Mouse (Mus musculus) lung, embryonic 16.5 days (tissue): ENCODE measurements around the gene Sfmbt1. TPM values are rescaled to one million over a fixed set of nuclear protein-coding genes. Genes with fewer than 3 reads are reported as not detected.
A peak's percentile ranks its signal among the peaks of the same experiment; 100 is the strongest.

ENCODE experiments used
- ATAC-seq: fragments of 200-750 bp; cut with Nextera tagmentation; 2 replicates; pipeline ENCODE4 v1.8.0; 2017; ENCODE audit warnings: low read depth, mild to moderate bottlenecking, moderate library complexity
- H3K27ac ChIP-seq: fragments of 300-500 bp; sonication (generic); 2 replicates; pipeline ENCODE4 v1.5.1; 2014; ENCODE audit warnings: mild to moderate bottlenecking, control low read depth, low read length
- H3K27me3 ChIP-seq: fragments of 300-500 bp; sonication (generic); 2 replicates; pipeline ENCODE4 v1.6.1; 2014; ENCODE audit warnings: low read depth, low read length, mixed read lengths; ENCODE audit not compliant: control insufficient read depth, insufficient read depth
- H3K36me3 ChIP-seq: fragments of 300-500 bp; sonication (generic); 2 replicates; pipeline ENCODE4 v1.6.1; 2014; ENCODE audit warnings: low read length; ENCODE audit not compliant: control insufficient read depth, insufficient read depth
- H3K4me1 ChIP-seq: fragments of 300-500 bp; sonication (generic); replicated peaks from 2 replicates; pipeline ENCODE4 v1.6.1; 2014; ENCODE audit warnings: low read length, mixed read lengths; ENCODE audit not compliant: control insufficient read depth, insufficient read depth
- H3K4me2 ChIP-seq: fragments of 300-500 bp; sonication (generic); 2 replicates; pipeline ENCODE4 v1.6.1; 2014; ENCODE audit warnings: low read depth, low read length, control low read depth
- H3K4me3 ChIP-seq: fragments of 300-500 bp; sonication (generic); 2 replicates; pipeline ENCODE4 v1.5.1; 2014; ENCODE audit warnings: mild to moderate bottlenecking, low read length, control low read depth
- H3K9ac ChIP-seq: fragments of 300-500 bp; sonication (generic); 2 replicates; pipeline ENCODE4 v1.6.1; 2014; ENCODE audit warnings: low read length, control low read depth
- H3K9me3 ChIP-seq: fragments of 300-500 bp; sonication (generic); 2 replicates; pipeline ENCODE4 v1.6.1; 2016; ENCODE audit warnings: low read length; ENCODE audit not compliant: control insufficient read depth
- WGBS: fragments of 180-500 bp; shearing (Covaris S2); extraction: QIAGEN DNeasy Blood & Tissue Kit; methylation state at CpG from one replicate; pipeline ENCODE4 v1.1.7; 2014; 5-methylcytosine and 5-hydroxymethylcytosine counted together
- polyA plus RNA-seq: library from polyadenylated mRNA; unstranded; fragments of >200 nt; fragmentation: Nextera tagmentation; extraction: Ambion mirVana; gene quantifications from 2 replicates; pipeline ENCODE4 v1.2.1, GENCODE M21; 2015

The Sfmbt1 gene
- polyA plus RNA-seq, 1 experiment from 2014 or later, result 10.6 TPM

DNA sequence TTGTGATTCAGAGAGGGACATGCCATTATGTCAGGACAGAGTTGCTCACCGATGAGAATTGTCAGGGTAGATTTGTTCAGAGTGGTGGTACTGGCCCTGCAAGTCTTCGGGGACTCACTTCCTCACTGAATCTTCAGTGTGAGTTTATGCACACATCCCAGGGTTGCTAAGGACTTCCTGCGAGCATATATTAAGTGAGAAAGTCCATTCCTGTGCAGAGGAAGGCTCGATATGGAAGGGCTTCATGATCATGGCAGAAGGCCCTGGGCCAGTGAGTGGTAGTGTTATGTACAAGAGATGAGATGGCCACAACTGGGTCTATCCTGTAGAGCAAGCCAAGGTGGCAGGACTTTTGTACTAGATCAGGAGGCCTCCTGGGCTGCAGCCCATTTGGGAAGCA is 112.8 kb downstream of the Sfmbt1 start:
- H3K9me3 ChIP-seq, result no peaks in the 10 kb centered on the region
- H3K4me1 ChIP-seq, result peaks cover 64% of the 10 kb centered on the region
- WGBS, result 47% methylated on average over 4 of the region's 4 CpGs
- no peak overlapping the region for H3K9ac ChIP-seq
- peak overlapping the region; percentile 33; the same call in 1 of the 2 replicates for H3K27ac ChIP-seq
- no peaks in the 10 kb centered on the region for H3K27me3 ChIP-seq
- H3K4me3 ChIP-seq, result no peak overlapping the region; the same call in none of the 2 replicates
- H3K4me2 ChIP-seq, result peak overlapping the region; percentile 57
- ATAC-seq, result no peak
- no peaks in the 10 kb centered on the region for H3K36me3 ChIP-seq

DNA sequence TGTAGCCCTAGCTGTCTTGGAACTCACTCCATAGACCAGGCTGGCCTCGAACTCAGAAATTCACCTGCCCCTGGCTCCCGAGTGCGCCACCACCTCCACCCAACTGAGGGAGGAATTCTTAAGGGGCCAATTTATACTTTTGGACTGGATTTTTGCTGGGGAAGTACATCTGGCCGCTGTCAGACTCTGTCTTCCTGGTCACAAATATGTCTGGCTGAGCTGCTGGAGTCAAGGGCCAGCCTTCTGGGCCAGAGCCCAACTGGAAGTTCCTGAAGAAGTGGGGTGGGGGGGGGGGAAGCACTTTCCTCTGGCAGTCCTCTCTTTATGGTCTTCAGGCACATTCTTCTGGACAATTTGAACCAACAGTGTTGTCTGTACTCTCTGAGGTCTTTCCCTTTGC is 113.4 kb downstream of the Sfmbt1 start:
- H3K27me3 ChIP-seq, result no peaks in the 10 kb centered on the region
- ATAC-seq, result peak; percentile 34; the same call in 1 of the 2 replicates
- no peaks in the 10 kb centered on the region for H3K9me3 ChIP-seq
- no peak overlapping the region for H3K4me3 ChIP-seq
- WGBS, result 37% methylated on average over 4 of the region's 4 CpGs
- H3K4me1 ChIP-seq, result peaks cover 64% of the 10 kb centered on the region
- H3K9ac ChIP-seq, result no peak overlapping the region
- H3K4me2 ChIP-seq, result peak overlapping the region; percentile 57
- H3K27ac ChIP-seq, result peak overlapping the region; percentile 92
- H3K36me3 ChIP-seq, result no peaks in the 10 kb centered on the region

DNA sequence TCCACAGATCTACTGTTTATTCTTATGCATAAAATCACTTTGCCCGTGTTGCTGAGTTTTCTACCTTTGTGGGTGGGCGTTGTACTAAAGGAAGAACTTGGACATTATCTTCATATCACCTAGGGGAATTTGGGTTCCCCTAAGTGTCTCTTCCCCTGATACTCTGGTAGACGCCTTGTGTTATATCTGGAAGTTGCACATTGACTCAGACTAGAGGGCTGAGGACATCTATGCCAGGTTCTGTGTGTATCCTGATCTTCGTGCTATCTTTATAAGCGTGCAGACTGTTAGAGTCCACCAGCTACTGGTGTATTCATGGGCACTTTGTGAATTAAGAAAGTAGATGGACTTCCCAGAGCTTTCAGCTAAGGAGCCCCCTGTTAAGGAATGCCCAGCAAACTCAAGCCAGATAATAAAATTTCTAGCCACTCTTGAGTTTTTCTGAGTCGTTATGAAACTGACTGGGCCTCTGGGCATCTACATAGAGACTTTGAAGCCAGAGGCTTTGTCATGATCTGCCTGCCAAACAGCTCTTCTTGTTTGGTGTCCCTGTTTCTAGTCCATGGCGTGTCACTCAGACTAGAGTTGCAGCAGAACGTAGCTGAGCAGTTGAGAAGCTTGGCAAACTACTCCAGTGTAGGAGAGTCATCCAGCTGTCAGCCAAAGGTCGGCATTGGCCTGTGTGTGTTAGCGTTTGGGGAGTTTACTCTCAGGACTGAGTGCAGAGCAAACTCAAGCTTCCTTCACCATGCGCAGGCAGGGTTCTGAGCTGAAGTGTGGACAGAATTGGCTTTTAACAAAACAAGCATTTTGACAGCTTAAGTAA is 114.2 kb downstream of the Sfmbt1 start:
- Histone ChIP-seq H3K27ac (peak overlapping the region; percentile 92), H3K4me1 (peaks cover 60% of the 10 kb centered on the region), H3K9me3 (no peaks in the 10 kb centered on the region), H3K9ac (0 out of 2 replicates have a peak overlapping the region, but pooled peaks have one; percentile 12), H3K27me3 (no peaks in the 10 kb centered on the region), H3K4me3 (peak overlapping the region; percentile 24; the same call in 1 of the 2 replicates), H3K36me3 (no peaks in the 10 kb centered on the region), H3K4me2 (peak overlapping the region; percentile 51)
- peak; percentile 82 for ATAC-seq
- WGBS, result 39% methylated on average over 11 of the region's 11 CpGs

DNA sequence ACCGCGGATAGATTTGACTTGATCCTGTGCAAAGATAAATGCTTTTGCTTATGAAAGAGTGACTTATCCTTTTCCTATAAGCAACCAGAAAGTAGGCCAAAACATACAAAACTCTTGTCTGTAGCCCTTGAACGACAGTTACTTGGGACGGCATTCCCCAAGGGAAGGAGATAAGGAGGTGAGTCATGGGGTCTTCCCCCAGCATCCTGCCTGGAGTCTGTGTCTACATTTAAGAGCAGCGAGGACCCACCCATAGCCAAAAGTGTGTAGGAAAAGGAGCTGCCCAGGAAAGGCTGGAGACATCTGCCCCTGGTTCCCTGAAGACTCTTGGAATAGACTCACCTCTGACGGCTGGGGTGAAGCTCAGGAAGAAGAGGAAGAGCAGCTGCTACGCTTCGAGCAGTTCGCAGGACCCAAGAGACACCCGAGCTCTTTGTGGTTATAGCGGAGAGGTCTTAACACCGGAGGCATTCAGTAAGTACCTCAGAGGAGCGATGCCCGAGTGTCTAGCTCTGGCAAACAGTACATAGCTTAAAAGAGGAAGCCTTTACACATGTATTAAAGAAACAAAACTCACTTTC is 122.9 kb downstream of the Sfmbt1 start:
- WGBS, result 81% methylated on average over 14 of the region's 14 CpGs
- ATAC-seq, result no peak

DNA sequence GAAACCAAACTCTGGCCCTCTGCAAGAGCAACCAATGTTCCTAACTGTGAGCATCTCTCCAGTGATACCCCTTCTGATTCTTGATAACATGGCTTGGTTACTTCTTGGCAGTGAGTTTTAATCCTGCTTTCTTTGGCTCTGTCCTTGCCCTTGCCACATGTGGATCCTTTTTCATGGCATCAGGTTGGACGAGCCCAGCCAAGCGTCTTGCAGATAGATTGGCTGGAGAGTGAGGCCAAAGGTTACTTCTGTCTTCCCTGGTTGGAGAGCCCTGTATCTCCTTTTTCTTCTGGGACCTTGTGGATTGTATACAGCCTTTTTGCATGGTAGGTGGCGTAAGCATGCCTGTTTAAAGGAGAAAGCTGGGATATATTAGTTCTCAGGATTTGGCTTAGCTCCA is 129.1 kb downstream of the Sfmbt1 start:
- Histone ChIP-seq H3K4me3 (no peak overlapping the region), H3K9ac (no peak overlapping the region), H3K36me3 (0 out of 2 replicates have a peak, but pooled peaks cover 3% of the 10 kb centered on the region), H3K9me3 (no peaks in the 10 kb centered on the region), H3K27ac (no peak overlapping the region), H3K4me1 (no peaks in the 10 kb centered on the region), H3K27me3 (no peaks in the 10 kb centered on the region), H3K4me2 (no peak overlapping the region)
- 82% methylated on average over 3 of the region's 3 CpGs for WGBS
- ATAC-seq, result no peak

More for the DNA sequence above, 122.9 kb downstream of the Sfmbt1 start:
- H3K36me3 ChIP-seq, result no peaks in the 10 kb centered on the region; the same call in 1 of the 2 replicates
- no peak overlapping the region for H3K4me3 ChIP-seq
- no peaks in the 10 kb centered on the region for H3K4me1 ChIP-seq
- no peaks in the 10 kb centered on the region for H3K9me3 ChIP-seq
- no peak overlapping the region for H3K4me2 ChIP-seq
- no peaks in the 10 kb centered on the region for H3K27me3 ChIP-seq
- H3K9ac ChIP-seq, result no peak overlapping the region
- H3K27ac ChIP-seq, result no peak overlapping the region

DNA sequence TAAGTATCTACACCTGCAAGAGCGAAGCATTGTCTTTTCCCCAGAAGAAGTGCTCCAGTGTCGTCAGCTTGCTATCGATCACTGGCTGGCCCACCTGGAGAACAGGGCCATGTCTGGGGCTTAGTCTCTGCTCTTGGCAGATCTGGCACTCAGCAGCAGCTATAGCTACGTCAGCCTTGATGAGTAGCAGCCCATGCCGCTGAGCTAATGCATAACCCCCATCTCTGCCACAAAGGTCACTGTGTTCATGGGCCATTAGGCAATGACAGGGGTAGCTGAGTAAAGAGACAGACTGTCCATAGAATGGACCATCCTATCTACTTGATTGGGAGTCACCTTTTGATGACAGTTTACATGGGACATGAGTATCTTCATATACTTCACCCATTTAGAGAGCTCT is 135.9 kb downstream of the Sfmbt1 start:
- Histone ChIP-seq H3K36me3 (0 out of 2 replicates have a peak, but pooled peaks cover 3% of the 10 kb centered on the region), H3K27me3 (no peaks in the 10 kb centered on the region), H3K9me3 (no peaks in the 10 kb centered on the region), H3K4me3 (no peak overlapping the region), H3K4me2 (no peak overlapping the region), H3K4me1 (no peaks in the 10 kb centered on the region), H3K9ac (no peak overlapping the region), H3K27ac (no peak overlapping the region)
- ATAC-seq, result no peak
- WGBS, result 92% methylated on average over 5 of the region's 5 CpGs

DNA sequence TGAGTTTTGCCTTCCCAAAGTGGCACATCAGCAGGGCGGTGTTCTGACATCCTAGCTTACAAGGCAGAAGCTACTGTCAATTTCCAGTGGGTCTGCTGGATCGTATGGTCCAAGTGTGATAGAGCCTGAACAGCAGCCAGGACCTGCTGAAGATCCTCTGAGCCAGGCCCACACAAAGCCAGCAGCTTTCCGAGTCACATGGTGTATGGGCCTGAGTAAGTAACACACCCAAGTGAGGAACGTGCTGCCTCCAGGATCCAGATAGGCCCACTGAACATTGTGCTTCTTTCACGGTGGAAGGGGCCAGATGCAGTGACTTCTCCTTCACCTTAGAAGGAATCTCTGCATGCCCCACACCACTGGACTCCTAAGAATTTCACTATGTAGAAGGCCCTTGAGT is 137.7 kb downstream of the Sfmbt1 start:
- no peaks in the 10 kb centered on the region for H3K27me3 ChIP-seq
- no peak for ATAC-seq
- H3K27ac ChIP-seq, result no peak overlapping the region
- no peaks in the 10 kb centered on the region for H3K36me3 ChIP-seq
- H3K4me2 ChIP-seq, result no peak overlapping the region
- 87% methylated on average over 5 of the region's 5 CpGs for WGBS
- H3K4me1 ChIP-seq, result no peaks in the 10 kb centered on the region
- H3K9ac ChIP-seq, result no peak overlapping the region
- H3K9me3 ChIP-seq, result no peaks in the 10 kb centered on the region
- no peak overlapping the region for H3K4me3 ChIP-seq

DNA sequence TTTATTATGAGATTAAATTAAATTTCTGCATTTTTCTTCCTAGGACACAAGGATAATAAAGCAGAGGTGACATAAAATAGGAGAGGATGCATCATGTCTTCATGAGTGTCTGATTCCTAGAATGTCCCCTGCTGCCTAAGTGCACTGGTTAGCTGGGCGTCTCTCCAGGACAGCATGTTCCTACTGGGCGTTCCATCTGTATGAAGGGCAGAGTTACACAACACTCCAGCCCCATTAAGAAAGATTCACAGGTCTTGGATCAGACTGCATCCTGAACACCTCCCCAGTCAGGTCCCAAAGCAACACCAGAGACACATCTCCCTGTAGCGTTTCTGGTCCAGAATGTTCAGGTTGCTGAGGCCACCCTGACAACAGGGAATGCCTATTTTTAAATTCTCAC is 140.7 kb downstream of the Sfmbt1 start:
- H3K4me3 ChIP-seq, result no peak overlapping the region
- no peak for ATAC-seq
- 87% methylated on average over 3 of the region's 3 CpGs for WGBS
- H3K27me3 ChIP-seq, result no peaks in the 10 kb centered on the region
- H3K9me3 ChIP-seq, result no peaks in the 10 kb centered on the region
- no peak overlapping the region for H3K27ac ChIP-seq
- H3K9ac ChIP-seq, result no peak overlapping the region
- H3K36me3 ChIP-seq, result no peaks in the 10 kb centered on the region
- H3K4me2 ChIP-seq, result no peak overlapping the region
- no peaks in the 10 kb centered on the region for H3K4me1 ChIP-seq

DNA sequence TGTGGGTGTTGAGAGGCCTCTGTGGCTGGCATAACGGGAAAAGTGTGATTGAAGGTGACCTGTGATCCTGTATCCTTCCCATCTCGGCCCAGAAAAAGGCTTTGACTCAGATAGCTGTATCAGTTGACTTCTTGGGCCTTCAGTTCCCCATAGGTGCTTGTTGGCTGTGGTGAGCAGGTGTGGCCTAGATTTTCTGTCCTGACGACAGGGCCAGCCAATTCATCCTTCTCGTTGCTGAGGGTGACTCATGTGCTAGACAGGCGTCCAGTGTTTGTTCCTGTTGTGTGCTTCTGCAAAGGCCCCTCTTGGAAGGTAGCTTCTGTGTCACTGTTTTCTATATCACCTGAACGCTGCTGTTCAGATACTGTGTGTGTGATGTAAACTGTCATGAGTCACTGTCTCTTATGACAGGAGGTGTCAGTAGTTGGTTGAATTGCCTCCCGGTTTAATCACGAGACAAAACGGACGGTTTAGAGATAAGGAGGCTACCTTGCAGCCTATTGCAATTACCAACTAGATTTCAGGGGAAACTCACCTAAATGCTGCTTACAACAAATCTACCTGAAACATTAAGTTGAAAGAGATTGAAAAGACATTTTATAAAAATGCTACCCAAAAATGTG is 142.3 kb downstream of the Sfmbt1 start:
- no peaks in the 10 kb centered on the region for H3K36me3 ChIP-seq
- H3K27me3 ChIP-seq, result no peaks in the 10 kb centered on the region
- no peak for ATAC-seq
- H3K4me2 ChIP-seq, result no peak overlapping the region
- H3K4me3 ChIP-seq, result no peak overlapping the region
- no peaks in the 10 kb centered on the region for H3K9me3 ChIP-seq
- peaks cover 7% of the 10 kb centered on the region for H3K4me1 ChIP-seq
- H3K27ac ChIP-seq, result no peak overlapping the region
- H3K9ac ChIP-seq, result no peak overlapping the region
- WGBS, result 61% methylated on average over 10 of the region's 10 CpGs
